Mouse (Mus musculus) gastrocnemius, postnatal 36 days (tissue): ENCODE data around the gene Gzmc. TPM values are rescaled to one million over a fixed set of nuclear protein-coding genes. Genes with fewer than 3 reads are reported as not detected.
"Not testable (repeated sequence)": the region's sequence is repeated elsewhere in the genome, so short reads cannot be mapped to it uniquely, and the experiment has no call there.

Experiments
- DNase-seq, 2 experiments: peaks; one replicate each; pipeline ENCODE4 v3.0.0; 2022
- intact Hi-C: fragments of 180-260 bp; cut with DNase I; formaldehyde crosslinking; loops from one replicate; pipeline ENCODE4 v1.15.1; 2025
- long read RNA-seq, 2 experiments: library from polyadenylated mRNA; stranded (forward); transcript quantifications; one replicate each; pipeline ENCODE4 v2.0.0; 2021
- total RNA-seq, 2 experiments: library from RNA; stranded (reverse); gene quantifications; 2 replicates each; pipeline ENCODE4 v1.2.3; 2021

Gene Gzmc
- not detected for total RNA-seq
- long read RNA-seq, experiment 1 = 0 reads
- long read RNA-seq, experiment 2 = 0 reads

- DNase-seq = no peak
- intact Hi-C loops = no loop called here
Observed at GRCm38 (mm10) chr14:56234556-56234955, at the start of gene Gzmc. TSS of gene Gzmc (minus strand) at chr14:56234656.

GRCm38 (mm10) chr14:56283816-56284215, 49.4 kb upstream of the Gzmc start:
- no peak for DNase-seq

GRCm38 (mm10) chr14:56281090-56281489, 46.6 kb upstream of the Gzmc start:
- DNase-seq = no peak
- intact Hi-C loops = no loop called here

More at GRCm38 (mm10) chr14:56283816-56284215, 49.4 kb upstream of the Gzmc start:
- intact Hi-C loops = no loop called here

- intact Hi-C loops, DNase-seq: not testable (repeated sequence)
Observed at GRCm38 (mm10) chr14:56278691-56279090, 44.2 kb upstream of the Gzmc start.

- intact Hi-C loops = not testable (repeated sequence)
Observed at GRCm38 (mm10) chr14:56276096-56276495, 41.6 kb upstream of the Gzmc start.

GRCm38 (mm10) chr14:56266109-56266508, 31.7 kb upstream of the Gzmc start:
- no peak for DNase-seq
- intact Hi-C loops = no loop called here

More at GRCm38 (mm10) chr14:56276096-56276495, 41.6 kb upstream of the Gzmc start:
- DNase-seq = not testable (repeated sequence)

GRCm38 (mm10) chr14:56262153-56262552, 27.7 kb upstream of the Gzmc start, which contains the start of gene Gzmb:
TSS of gene Gzmb (minus strand) at chr14:56262260.
- intact Hi-C loops = no loop called here
- no peak for DNase-seq

- no peak for DNase-seq
- intact Hi-C loops = no loop called here
Observed at GRCm38 (mm10) chr14:56240409-56240808, 6.0 kb upstream of the Gzmc start.

- intact Hi-C loops = no loop called here
Observed at GRCm38 (mm10) chr14:56211317-56211716, 23.1 kb downstream of the Gzmc start, which contains the start of gene Gzmf. TSS of gene Gzmf (minus strand) at chr14:56211417.

GRCm38 (mm10) chr14:56205613-56206012, 28.8 kb downstream of the Gzmc start:
- DNase-seq = no peak
- intact Hi-C loops = loop anchor here (5.0 kb wide), 1 partner anchor 97 kb away; no protein-coding TSS in a partner anchor

More at GRCm38 (mm10) chr14:56211317-56211716, 23.1 kb downstream of the Gzmc start, which contains the start of gene Gzmf:
- DNase-seq = no peak

GRCm38 (mm10) chr14:56205021-56205420, 29.4 kb downstream of the Gzmc start:
- intact Hi-C loops = loop anchor here (5.0 kb wide), 1 partner anchor 97 kb away; no protein-coding TSS in a partner anchor
- not testable (repeated sequence) for DNase-seq

GRCm38 (mm10) chr14:56203975-56204374, 30.5 kb downstream of the Gzmc start:
- intact Hi-C loops = no loop called here
- peak; percentile 15 to 39 for DNase-seq

GRCm38 (mm10) chr14:56186946-56187345, 47.5 kb downstream of the Gzmc start:
- DNase-seq = no peak
- intact Hi-C loops = no loop called here

- intact Hi-C loops = no loop called here
- no peak for DNase-seq
Observed at GRCm38 (mm10) chr14:56186521-56186920, 47.9 kb downstream of the Gzmc start.

Other genes starting within 250 kb of the Gzmc start
- gene Mcpt1, start 216.7 kb downstream of the Gzmc start, total RNA-seq = not detected
- gene Mcpt9, start 204.2 kb downstream of the Gzmc start, total RNA-seq = not detected
- not detected for gene Mcpt2, start 192.6 kb downstream of the Gzmc start, total RNA-seq
- gene Mcpt4, start 172.3 kb downstream of the Gzmc start, total RNA-seq = 1 to 10 TPM; 2.5 to 3.3 TPM
- not detected for gene Mcpt8, start 149.4 kb downstream of the Gzmc start, total RNA-seq
- not detected for gene Ctsg, start 132.1 kb downstream of the Gzmc start, total RNA-seq
- gene Gzme, start 114.0 kb downstream of the Gzmc start, total RNA-seq = not detected
- gene Gzmd, start 102.0 kb downstream of the Gzmc start, total RNA-seq = not detected
- gene Gzmg, start 75.1 kb downstream of the Gzmc start, total RNA-seq = not detected
- not detected for gene Gzmn, start 60.1 kb downstream of the Gzmc start, total RNA-seq
- gene Gzmf, start 23.2 kb downstream of the Gzmc start, total RNA-seq = not detected
- not detected for gene Gzmb, start 27.6 kb upstream of the Gzmc start, total RNA-seq
- gene Atp12a, start 130.4 kb upstream of the Gzmc start, total RNA-seq = not detected
- gene Rnf17, start 167.9 kb upstream of the Gzmc start, total RNA-seq = not detected